Mouse (Mus musculus) ES-E14 (cell line): ENCODE data around the gene 0610009B22Rik. TPM values are rescaled to one million over a fixed set of nuclear protein-coding genes. Genes with fewer than 3 reads are reported as not detected.

Source experiments
- DNase-seq: peaks from one replicate; pipeline ENCODE4 v3.0.0-alpha.2; 2013; ENCODE audit warnings: low read depth, low spot score
- H3K27ac ChIP-seq: 2 replicates; pipeline ENCODE4 v1.5.1; 2012; ENCODE audit warnings: low read depth, mild to moderate bottlenecking, low read length, moderate library complexity, mixed read lengths; ENCODE audit not compliant: poor library complexity, insufficient read depth, severe bottlenecking
- H3K36me3 ChIP-seq: 2 replicates; pipeline ENCODE4 v1.6.1; 2012; ENCODE audit warnings: mild to moderate bottlenecking, low read length, moderate library complexity, mixed read lengths; ENCODE audit not compliant: control insufficient read depth, poor library complexity, insufficient read depth, severe bottlenecking
- H3K4me1 ChIP-seq, 2 experiments: fragments of 150-350 bp in 1 of 2; sonication (generic) in 1 of 2; 2 replicates each; pipeline ENCODE4 v1.6.1; 2012; ENCODE audit warnings: low read length in 2 of 2, mild to moderate bottlenecking in 1 of 2, mixed read lengths in 1 of 2; ENCODE audit not compliant: control insufficient read depth in 2 of 2, insufficient read depth in 2 of 2, poor library complexity in 1 of 2
- H3K4me3 ChIP-seq, 2 experiments: fragments of 150-350 bp in 1 of 2; sonication (generic) in 1 of 2; 2 replicates each; pipeline ENCODE4 v1.5.1; 2012; ENCODE audit warnings: low read length in 2 of 2, low read depth in 1 of 2, mild to moderate bottlenecking in 1 of 2, mixed read lengths in 1 of 2; ENCODE audit not compliant: insufficient read depth in 1 of 2, poor library complexity in 1 of 2, severe bottlenecking in 1 of 2
- H3K9ac ChIP-seq: 2 replicates; pipeline ENCODE4 v1.6.1; 2012; ENCODE audit warnings: low read depth, mild to moderate bottlenecking, low read length, mixed read lengths; ENCODE audit not compliant: poor library complexity, insufficient read depth, severe bottlenecking
- H3K9me3 ChIP-seq: fragments of 150-350 bp; sonication (generic); 2 replicates; pipeline ENCODE4 v1.6.1; 2012; ENCODE audit warnings: low read depth, mild to moderate bottlenecking, low read length; ENCODE audit not compliant: control insufficient read depth, insufficient read depth
- CHD2 ChIP-seq: IDR thresholded peaks from 2 replicates; pipeline ENCODE4 v1.6.1; 2014; ENCODE audit warnings: mild to moderate bottlenecking, low read depth, low read length, inconsistent platforms
- HCFC1 ChIP-seq: IDR thresholded peaks from 2 replicates; pipeline ENCODE4 v1.6.1; 2012; ENCODE audit warnings: low read length, inconsistent platforms, borderline replicate concordance; ENCODE audit not compliant: insufficient read depth
- MAFK ChIP-seq: IDR thresholded peaks from 2 replicates; pipeline ENCODE4 v1.6.1; 2014; ENCODE audit warnings: mild to moderate bottlenecking, low read depth, low read length, inconsistent platforms; ENCODE audit not compliant: insufficient read depth
- ZC3H11A ChIP-seq: IDR thresholded peaks from 2 replicates; pipeline ENCODE4 v1.6.1; 2012; ENCODE audit warnings: low read depth, mild to moderate bottlenecking, inconsistent platforms, low read length, borderline replicate concordance
- ZNF384 ChIP-seq: IDR thresholded peaks from 2 replicates; pipeline ENCODE4 v1.6.1; 2012; ENCODE audit warnings: low read depth, low read length, inconsistent platforms
- in situ Hi-C, 2 experiments: fragments of 600-800 bp; cut with MboI; formaldehyde crosslinking; loops; one replicate each; pipeline ENCODE4 v1.15.1; 2025; ENCODE audit warnings: low sequenced_read_pairs in 2 of 2, inconsistent platforms in 1 of 2; ENCODE audit not compliant: unreplicated experiment in 2 of 2
- total RNA-seq: library from RNA; depleted of rRNA; stranded (reverse); fragments of 300-350 nt; gene quantifications from 2 replicates; pipeline ENCODE4 v1.2.3, GENCODE M21; 2012

The 0610009B22Rik gene
- total RNA-seq, 1 experiment, result 38.8 TPM

GRCm38 (mm10) chr11:51658291-51658690 is 30.4 kb downstream of the 0610009B22Rik start:
- Histone ChIP-seq H3K4me1 (peaks cover 0 to 14% of the 10 kb centered on the region in 2 experiments; a peak in 3 of 4 replicates), H3K4me3 (no peak overlapping the region), H3K36me3 (peaks cover 31% of the 10 kb centered on the region), H3K9me3 (no peaks in the 10 kb centered on the region), H3K9ac (no peak overlapping the region), H3K27ac (no peak overlapping the region)
- no peak for TF ChIP-seq ZC3H11A
- no peak for TF ChIP-seq ZNF384
- no peak for TF ChIP-seq HCFC1
- TF ChIP-seq MAFK, result no peak
- in situ Hi-C loops, result no loop called here
- no peak for DNase-seq

- DNase-seq, result no peak
- Histone ChIP-seq H3K27ac (no peak overlapping the region), H3K9ac (no peak overlapping the region; the same call in 1 of the 2 replicates), H3K9me3 (no peaks in the 10 kb centered on the region), H3K4me3 (no peak overlapping the region), H3K36me3 (peaks cover 31% of the 10 kb centered on the region), H3K4me1 (peaks cover 0 to 15% of the 10 kb centered on the region in 2 experiments; a peak in 3 of 4 replicates)
- TF ChIP-seq HCFC1, result no peak
- no peak for TF ChIP-seq CHD2
- no peak for TF ChIP-seq ZNF384
- TF ChIP-seq MAFK, result no peak
- TF ChIP-seq ZC3H11A, result no peak
- in situ Hi-C loops, result no loop called here
Measured at GRCm38 (mm10) chr11:51656798-51657521, 31.7 kb downstream of the 0610009B22Rik start.

GRCm38 (mm10) chr11:51654891-51655290 is 33.8 kb downstream of the 0610009B22Rik start:
- peaks cover 31% of the 10 kb centered on the region for H3K36me3 ChIP-seq
- no peak overlapping the region for H3K4me3 ChIP-seq
- no peak for DNase-seq
- H3K4me1 ChIP-seq, result peaks cover under 1 to 11% of the 10 kb centered on the region in 2 experiments; a peak in 3 of 4 replicates
- H3K9me3 ChIP-seq, result no peaks in the 10 kb centered on the region
- no peak overlapping the region for H3K9ac ChIP-seq
- TF ChIP-seq ZNF384, result no peak
- no peak for TF ChIP-seq CHD2
- no peak for TF ChIP-seq MAFK
- no peak for TF ChIP-seq ZC3H11A
- TF ChIP-seq HCFC1, result no peak
- no peak overlapping the region for H3K27ac ChIP-seq
- in situ Hi-C loops, result no loop called here

DNA sequence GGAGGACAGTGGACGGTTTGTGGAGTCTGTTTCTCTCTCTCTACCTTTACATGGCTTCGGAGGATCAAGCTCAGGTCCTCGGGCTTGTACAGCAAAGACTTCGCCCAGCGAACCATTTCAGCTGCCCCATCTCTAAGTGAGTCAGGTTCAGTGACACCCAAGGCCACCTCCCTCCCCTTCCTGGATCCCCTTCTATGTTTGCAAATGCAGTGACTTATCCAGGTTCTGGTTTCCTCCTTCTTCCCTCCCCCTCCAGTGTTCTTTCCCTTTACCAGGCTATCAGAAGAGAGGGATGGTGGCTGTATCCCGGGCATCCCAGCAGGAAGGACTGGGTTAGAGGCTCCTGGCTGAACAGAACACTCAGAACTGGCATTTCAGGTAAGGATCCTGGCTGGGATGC is 34.9 kb downstream of the 0610009B22Rik start:
- no peak for TF ChIP-seq MAFK
- TF ChIP-seq CHD2, result no peak
- no peak for TF ChIP-seq HCFC1
- TF ChIP-seq ZNF384, result no peak
- no peak for TF ChIP-seq ZC3H11A
- no peaks in the 10 kb centered on the region for H3K9me3 ChIP-seq
- in situ Hi-C loops, result no loop called here
- peaks cover 31% of the 10 kb centered on the region for H3K36me3 ChIP-seq
- H3K4me3 ChIP-seq, result no peak overlapping the region
- DNase-seq, result no peak
- H3K27ac ChIP-seq, result no peak overlapping the region
- no peak overlapping the region for H3K9ac ChIP-seq
- peaks cover 1 to 9% of the 10 kb centered on the region in 2 experiments; a peak in 3 of 4 replicates for H3K4me1 ChIP-seq

DNA sequence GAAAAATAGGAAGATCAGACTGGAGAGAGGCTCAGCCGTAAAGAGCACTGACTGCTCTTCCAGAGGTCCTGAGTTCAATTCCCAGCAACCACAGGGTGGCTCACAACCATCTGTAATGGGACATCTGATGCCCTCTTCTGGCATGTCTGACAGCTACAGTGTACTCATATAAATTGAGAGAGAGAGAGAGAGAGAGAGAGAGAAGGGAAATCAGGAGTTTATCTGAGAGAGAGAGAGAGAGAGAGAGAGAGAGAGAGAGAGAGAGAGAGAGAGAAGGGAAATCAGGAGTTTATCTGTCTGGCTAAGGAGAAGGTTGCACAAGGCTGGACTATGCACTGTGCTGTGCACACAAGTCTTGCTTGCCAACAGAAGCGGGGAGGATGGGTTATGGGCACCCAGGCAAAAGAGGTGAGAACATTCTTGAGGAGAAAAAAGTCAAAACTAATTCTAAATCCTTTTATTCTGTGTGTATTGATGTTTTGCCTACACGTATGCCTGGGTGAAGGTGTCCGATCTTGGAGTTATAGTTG is 35.7 kb downstream of the 0610009B22Rik start:
- in situ Hi-C loops, result no loop called here
- H3K36me3 ChIP-seq, result peaks cover 31% of the 10 kb centered on the region
- no peak overlapping the region for H3K9ac ChIP-seq
- no peak overlapping the region for H3K27ac ChIP-seq
- TF ChIP-seq HCFC1, result no peak
- TF ChIP-seq CHD2, result no peak
- TF ChIP-seq ZC3H11A, result no peak
- TF ChIP-seq MAFK, result no peak
- no peak for TF ChIP-seq ZNF384
- DNase-seq, result no peak
- no peaks in the 10 kb centered on the region for H3K9me3 ChIP-seq
- H3K4me1 ChIP-seq, result peaks cover 5 to 11% of the 10 kb centered on the region in 2 experiments; a peak in 3 of 4 replicates
- H3K4me3 ChIP-seq, result no peak overlapping the region
